Mouse (Mus musculus): ENCODE data around the gene Ptgfrn.

GRCm38 (mm10) chr3:101044686-101045085 lies 65.4 kb downstream of the Ptgfrn start:
- TF ChIP-seq CTCF (IDR thresholded peaks at IDR 0.05; ENCODE audit: borderline replicate concordance, insufficient read depth, low read length) (no peak), POLR2A (IDR thresholded peaks at IDR 0.05; ENCODE audit: low read depth, low read length) (no peak)

All from embryonic fibroblast, embryonic 13.5 days (primary cell).